Mouse (Mus musculus): ENCODE measurements around the gene Itga7.

Itga7 gene

GRCm38 (mm10) chr10:128911430-128911829 lies 22.2 kb upstream of the Itga7 start:
- DNase-seq (ENCODE audit: low read depth) = no peak

- no peak for DNase-seq (ENCODE audit: low read depth)
These were observed 21.4 kb upstream of the Itga7 start for GRCm38 (mm10) chr10:128912268-128912667.

GRCm38 (mm10) chr10:128912791-128913190 lies 20.8 kb upstream of the Itga7 start:
- no peak for DNase-seq (ENCODE audit: low read depth)

- DNase-seq (ENCODE audit: low read depth) = peak; percentile 96
These were observed 20.4 kb upstream of the Itga7 start for GRCm38 (mm10) chr10:128913219-128913618.

- no peak for DNase-seq (ENCODE audit: low read depth)
These were observed 19.9 kb upstream of the Itga7 start for GRCm38 (mm10) chr10:128913696-128914095.

DNA sequence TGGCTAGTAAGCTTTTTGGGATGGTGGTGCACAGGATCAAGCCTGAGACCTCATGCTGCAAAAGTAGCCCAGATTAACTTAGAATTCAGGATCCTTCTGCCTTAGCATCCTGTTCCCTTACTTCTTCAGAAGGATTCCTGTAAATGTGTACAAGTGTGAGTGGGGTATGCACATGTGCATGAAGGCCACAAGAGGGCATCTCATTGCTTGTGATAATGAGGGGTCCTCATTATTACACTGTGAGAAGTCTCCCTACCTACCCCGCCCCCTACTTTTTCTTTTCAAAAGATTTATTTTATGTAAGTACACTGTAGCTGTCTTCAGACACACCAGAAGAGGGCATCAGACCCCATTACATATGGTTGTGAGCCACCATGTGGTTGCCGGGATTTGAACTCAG lies 18.1 kb upstream of the Itga7 start:
- no peak for DNase-seq (ENCODE audit: low read depth)

GRCm38 (mm10) chr10:128916665-128917064 lies 17.0 kb upstream of the Itga7 start:
- DNase-seq (ENCODE audit: low read depth) = no peak

DNA sequence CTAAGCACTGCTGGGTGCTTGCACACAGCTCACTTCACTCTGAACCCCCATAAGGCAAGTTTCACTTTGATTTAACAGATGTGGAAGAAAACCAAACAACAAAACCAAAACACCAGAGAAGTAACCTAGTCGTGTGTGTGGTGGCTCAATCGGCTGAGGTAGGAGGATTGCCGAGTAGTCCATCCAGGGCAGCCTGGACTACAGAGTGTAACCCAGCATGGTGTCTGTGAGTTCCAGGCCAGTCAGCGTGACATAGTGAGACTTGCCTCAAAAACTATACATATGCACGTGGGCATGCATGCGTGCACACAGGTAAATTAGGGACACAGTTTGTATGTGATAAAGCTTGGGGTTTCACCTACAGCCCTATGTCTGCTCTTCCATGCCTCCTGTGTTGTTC lies 16.2 kb upstream of the Itga7 start:
- no peak for DNase-seq (ENCODE audit: low read depth)

DNA sequence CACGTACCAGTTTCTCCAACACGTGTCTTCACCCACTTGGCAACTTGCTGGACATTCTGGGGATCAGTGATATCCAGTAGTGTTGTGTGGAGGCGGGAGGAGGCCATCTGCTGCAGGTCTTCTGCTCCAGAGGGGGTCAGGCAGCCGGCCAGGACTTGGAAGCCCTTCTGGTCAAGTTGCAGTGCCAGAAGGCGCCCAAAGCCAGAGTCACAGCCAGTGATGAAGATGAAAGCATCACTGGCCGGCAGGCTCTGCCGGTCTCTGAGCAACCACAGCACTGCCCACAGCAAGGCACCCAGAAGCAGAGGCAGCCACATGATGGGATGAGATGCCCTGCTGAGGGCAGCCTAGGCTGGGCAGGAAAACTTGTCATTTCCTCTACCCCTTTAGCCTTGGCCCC lies 15.4 kb upstream of the Itga7 start:
- peak; percentile 52 for DNase-seq (ENCODE audit: low read depth)

GRCm38 (mm10) chr10:128919203-128919631 lies 14.4 kb upstream of the Itga7 start:
- peak; percentile 66 for DNase-seq (ENCODE audit: low read depth)

DNA sequence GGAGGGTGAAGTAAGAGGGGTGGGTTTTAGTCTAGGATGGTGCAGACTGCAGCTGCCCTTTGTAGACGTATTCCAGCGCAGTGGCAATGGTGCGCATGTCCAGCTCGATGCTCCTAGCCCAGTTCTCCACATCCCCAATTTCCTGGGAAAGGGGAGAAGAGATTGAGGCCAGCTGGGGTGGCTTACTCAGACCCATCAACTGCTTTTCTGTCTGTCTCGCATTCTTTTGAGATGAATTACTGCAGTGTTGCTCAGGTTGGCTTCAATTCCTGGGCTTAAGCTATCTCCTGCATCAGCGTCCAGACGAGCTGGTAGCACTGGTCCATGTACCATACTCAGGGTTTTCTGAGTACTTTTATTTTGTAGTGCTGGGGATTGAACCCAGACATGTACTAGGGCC lies 13.7 kb upstream of the Itga7 start:
- DNase-seq (ENCODE audit: low read depth) = peak; percentile 62

- DNase-seq (ENCODE audit: low read depth) = peak; percentile 72
These were observed 12.9 kb upstream of the Itga7 start for GRCm38 (mm10) chr10:128920736-128921161.

DNA sequence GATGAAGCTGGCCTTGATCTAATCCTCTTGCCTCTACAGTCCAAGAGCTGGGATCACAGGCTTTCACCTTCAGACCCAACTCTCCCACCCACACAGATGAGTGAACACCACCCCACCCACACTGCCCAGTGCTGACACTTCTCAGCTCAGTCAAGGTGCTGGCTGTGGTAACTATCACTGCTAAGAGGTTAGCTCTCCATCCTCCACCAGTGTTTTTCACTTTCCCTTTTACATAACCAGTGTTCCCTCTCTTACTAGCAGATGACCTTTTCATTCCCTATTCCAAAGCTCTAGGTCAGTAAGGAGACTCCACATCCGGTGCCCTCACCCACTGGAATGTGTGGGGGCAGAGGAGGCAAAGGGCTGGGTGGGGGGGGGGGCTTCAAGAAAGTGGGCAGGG lies 12.4 kb upstream of the Itga7 start:
- DNase-seq (ENCODE audit: low read depth) = peak; percentile 32

DNA sequence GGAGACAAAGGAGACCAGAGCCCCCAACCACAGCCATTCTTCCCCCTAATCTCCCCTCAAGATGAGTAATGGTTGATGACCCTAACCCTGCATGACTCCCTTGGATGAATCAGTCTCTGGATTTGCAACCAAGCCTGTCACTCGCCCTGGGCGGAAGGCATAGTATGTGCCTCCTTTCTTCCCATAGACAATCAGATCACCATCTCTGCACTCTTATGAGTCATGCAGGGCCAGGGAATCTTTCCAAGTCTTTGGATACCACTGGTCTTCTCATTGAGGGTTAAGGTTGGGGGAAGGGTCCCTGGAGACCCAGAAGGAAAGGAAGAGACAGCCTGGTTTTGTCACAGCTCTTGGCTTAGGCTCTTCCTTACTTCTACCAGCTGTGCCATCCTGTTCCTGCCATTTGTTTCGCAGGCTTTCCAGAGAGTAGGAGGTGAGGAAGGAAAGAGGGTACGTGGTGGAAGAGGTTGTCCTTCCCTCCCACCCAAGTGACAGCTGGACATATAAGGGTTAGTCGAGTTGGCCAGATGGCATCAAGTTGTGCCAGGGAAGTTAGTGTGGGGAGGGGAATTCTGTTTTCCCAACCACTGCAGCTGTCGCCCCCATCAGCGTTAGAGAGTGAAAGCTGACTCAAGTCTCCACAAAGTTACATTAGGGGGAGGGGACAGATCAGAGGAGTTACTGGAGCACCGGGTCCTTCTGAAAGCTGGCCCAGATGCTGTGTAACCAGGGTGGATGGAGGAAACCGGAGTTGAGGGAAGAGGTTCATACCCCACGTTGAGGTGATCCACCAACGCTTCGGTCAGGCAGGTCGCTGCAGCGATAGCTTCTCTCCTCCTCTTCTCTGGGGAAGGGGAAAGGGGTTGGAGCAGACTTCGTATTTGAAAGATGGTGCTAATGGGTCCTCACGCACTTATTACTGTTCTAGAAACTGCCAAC lies 11.5 kb upstream of the Itga7 start:
- peak; percentile 87 for DNase-seq (ENCODE audit: low read depth)

GRCm38 (mm10) chr10:128922822-128923012 lies 10.9 kb upstream of the Itga7 start, which contains the start of gene Rdh5:
Rdh5 (minus strand) TSS chr10:128922888.
- DNase-seq (ENCODE audit: low read depth) = no peak

DNA sequence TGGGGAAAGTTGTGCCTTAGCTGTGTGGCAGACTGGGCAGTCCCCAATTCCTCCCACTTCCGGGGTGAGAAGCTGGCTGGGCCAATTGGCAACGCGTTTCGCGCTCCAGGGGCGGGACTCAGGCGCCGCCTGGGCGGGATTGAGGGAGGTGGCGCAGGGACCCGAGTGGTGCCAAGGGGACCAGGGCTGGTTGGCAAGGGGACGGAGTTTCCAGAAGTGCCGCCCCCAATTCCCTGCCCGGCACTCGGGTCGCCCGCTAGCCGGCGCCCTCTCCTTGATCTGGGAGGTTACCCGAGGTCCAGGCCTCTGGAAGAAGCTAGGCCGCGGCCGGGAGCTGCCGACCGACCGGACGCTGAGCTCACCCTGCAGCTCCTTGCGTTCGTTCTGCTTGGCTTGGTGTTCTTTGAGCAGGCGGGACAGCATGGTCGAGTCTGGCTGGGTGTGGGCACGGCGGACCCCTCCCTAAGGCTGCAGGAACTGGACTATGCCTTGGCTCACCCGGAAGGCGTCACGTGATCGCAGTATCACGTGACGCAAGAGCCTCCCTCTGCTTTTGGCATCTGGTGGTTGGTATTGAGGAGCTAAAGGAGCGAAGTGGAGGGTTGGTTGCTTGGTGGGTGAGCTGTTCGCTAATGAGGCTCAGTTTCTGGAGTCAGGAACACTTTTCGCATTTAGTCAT lies 10.5 kb upstream of the Itga7 start:
- DNase-seq (ENCODE audit: low read depth) = peak; percentile 100

- DNase-seq (ENCODE audit: low read depth) = no peak
These were observed 9.7 kb upstream of the Itga7 start, which contains the start of gene Bloc1s1 for GRCm38 (mm10) chr10:128923935-128924334. Bloc1s1 (minus strand) TSS chr10:128924035.

- DNase-seq (ENCODE audit: low read depth) = peak; percentile 56
These were observed 5.3 kb upstream of the Itga7 start for GRCm38 (mm10) chr10:128928356-128928755.

DNA sequence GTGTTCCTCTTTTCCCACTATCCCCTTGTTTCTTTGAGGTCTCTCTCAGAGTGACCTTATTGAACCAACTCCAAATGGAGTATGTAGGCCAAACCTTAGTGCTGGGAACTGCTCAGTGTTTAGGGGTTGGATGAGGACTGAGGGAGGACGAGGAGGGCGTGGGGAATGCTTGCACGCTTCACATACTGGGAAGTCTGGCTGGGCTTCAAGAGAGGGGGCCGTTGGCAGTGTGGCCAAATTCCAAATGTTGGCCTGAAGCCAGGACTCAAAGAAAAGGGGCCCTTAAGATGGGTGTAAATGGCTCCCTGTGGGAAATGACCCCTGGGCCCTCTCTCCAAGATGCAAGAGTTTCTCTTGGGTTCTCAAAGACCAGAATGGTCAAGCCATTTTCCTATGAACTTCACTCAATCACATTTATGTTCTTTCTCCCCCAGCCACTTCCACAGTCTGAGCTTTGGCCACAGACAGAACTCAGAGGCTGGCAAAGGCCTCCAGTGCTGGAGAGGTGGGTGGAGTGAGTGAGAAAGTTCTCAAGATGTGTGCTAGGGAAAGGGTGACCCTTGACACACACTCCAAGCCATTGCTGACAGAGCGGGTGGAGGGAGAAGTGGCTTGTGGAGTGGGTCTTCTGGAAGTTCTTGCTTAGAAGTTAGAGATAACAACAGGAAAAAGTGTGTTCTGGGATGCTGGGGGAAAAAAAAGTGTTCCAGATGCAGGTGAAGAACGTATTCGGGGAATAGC lies 3.8 kb upstream of the Itga7 start:
- DNase-seq (ENCODE audit: low read depth) = no peak

DNA sequence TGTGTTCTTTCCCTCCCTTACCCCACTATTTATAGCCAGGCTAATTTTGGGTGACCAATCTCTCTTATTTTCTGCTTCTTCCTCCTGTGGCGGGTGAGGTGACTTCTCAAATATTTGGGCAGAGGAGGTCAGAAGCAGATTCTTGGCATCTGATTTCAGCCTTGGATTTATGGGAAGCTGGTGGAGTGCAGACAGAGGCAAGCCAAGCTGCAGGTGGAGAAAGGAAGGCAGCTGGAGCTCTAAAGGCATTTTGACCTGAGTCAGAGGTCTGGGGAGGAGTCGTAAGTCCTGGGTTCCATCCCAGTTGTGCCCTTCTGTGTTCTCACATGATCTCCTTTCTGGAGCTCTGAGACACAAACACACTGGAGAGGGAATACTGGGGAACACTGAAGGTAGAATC lies 2.2 kb upstream of the Itga7 start:
- peak; percentile 58 for DNase-seq (ENCODE audit: low read depth)

DNA sequence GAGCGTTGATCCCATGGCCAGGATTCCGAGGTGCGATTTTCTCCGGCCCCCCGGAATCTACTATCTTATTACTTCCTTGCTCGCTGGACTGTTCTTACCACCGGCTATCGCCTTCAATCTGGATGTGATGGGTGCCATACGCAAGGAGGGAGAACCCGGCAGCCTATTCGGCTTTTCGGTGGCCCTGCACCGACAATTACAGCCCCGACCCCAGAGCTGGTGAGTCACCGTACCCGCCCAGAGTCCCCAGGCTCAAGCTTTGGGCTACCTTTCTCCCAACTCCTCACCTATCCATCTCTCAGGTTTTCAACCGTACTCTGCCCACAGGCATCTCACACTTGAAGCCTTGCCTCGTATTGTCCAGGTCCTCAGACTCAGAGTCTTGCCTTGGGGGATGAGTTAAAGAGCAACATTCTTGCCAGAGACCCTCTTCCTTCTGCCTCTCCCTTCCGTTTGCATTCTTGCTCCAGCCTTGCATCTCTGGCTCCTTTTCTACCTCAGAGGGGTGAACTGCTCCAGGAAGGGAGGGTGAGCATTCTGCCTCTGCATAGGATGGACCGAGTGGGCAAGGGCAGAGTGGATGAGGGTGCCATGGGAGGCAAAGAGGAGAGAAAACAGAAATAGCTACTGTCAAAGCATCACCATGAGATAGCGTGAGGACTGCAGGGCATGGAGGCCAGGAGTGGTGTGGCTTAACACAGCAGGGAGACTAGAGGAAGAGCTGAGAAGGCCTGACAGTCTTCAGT lies 531 bp downstream of the Itga7 start:
- DNase-seq (ENCODE audit: low read depth) = no peak
